In the genomic region with DNA sequence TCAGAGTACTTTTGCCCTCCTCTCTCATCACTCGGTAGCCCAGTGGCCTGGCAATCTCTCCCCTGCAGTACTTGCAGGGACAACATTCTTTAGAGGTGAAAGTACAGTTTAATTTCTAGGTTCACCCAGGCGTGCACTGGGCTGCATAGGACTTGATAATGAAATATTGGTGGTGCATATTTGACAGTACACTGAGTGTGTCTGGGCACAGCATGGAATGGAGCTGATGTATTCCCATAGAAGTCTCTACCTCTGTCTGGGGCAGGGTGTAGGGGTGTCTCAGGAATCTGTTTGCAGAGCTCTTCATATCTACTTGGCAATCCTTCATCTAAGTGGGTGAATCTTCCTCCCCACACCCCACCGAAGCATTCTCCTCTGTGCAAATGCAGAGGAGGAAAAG, we compare ENCODE assay signal across 16 mouse cellular contexts.
"Had no signal": no experiment of that assay in that cellular context is flagged by ENCODE, and none has a peak within 500 bp of the region (broad histone marks: within the 10 kb centered on the region; RNA-seq: fewer than 3 reads in every experiment).

No protein-coding gene starts in this region.

- H3K9me3 ChIP-seq: intestine, embryonic 15.5 days; limb, embryonic 15.5 days; liver, embryonic 12.5 days; megakaryocyte, embryonic 14.5 days; midbrain, embryonic 15.5 days had no signal

- H3K36me3 ChIP-seq: intestine, embryonic 15.5 days; limb, embryonic 15.5 days; liver, embryonic 12.5 days; midbrain, embryonic 15.5 days had no signal

- DNase-seq: layer of hippocampus, adult 9-11 months; layer of hippocampus, postnatal 36 days; lung, embryonic 14.5 days; lung, postnatal 10 days; lung, postnatal 4 days; retina, postnatal 1 day; right cerebral cortex, postnatal 4 days; spleen, adult 18-20 months; thymus, adult 18-20 months; thymus, postnatal 14 days had no signal

- ATAC-seq: intestine, embryonic 15.5 days; liver, embryonic 12.5 days; midbrain, embryonic 15.5 days had no signal

- H3K27ac ChIP-seq: intestine, embryonic 15.5 days; limb, embryonic 15.5 days; liver, embryonic 12.5 days; midbrain, embryonic 15.5 days had no signal

- H3K9ac ChIP-seq: intestine, embryonic 15.5 days; limb, embryonic 15.5 days; liver, embryonic 12.5 days; lung, embryonic 14.5 days; midbrain, embryonic 15.5 days had no signal

- H3K27me3 ChIP-seq: intestine, embryonic 15.5 days; limb, embryonic 15.5 days; liver, embryonic 12.5 days; megakaryocyte, embryonic 14.5 days; midbrain, embryonic 15.5 days had no signal

- H3K4me2 ChIP-seq: intestine, embryonic 15.5 days; limb, embryonic 15.5 days; liver, embryonic 12.5 days; lung, embryonic 14.5 days; midbrain, embryonic 11.5 days; midbrain, embryonic 15.5 days had no signal

- H3K4me1 ChIP-seq: intestine, embryonic 15.5 days; limb, embryonic 15.5 days; liver, embryonic 12.5 days; megakaryocyte, embryonic 14.5 days; midbrain, embryonic 15.5 days had no signal

- H3K4me3 ChIP-seq: intestine, embryonic 15.5 days; limb, embryonic 15.5 days; liver, embryonic 12.5 days; megakaryocyte, embryonic 14.5 days; midbrain, embryonic 15.5 days had no signal
